Mouse (Mus musculus) liver, adult (tissue): ENCODE measurements at regions not wholly inside any gene's neighbourhood (a gene's known extent, or its start where the extent isn't known, plus 50 kb on each side); places are given as distances from the start of the nearest gene placed in this dataset.

Source experiments
- GATA4 ChIP-seq: IDR thresholded peaks from 2 replicates; pipeline ENCODE4 v1.6.1; 2014; ENCODE audit warnings: mild to moderate bottlenecking, low read length; ENCODE audit not compliant: insufficient replicate concordance

DNA sequence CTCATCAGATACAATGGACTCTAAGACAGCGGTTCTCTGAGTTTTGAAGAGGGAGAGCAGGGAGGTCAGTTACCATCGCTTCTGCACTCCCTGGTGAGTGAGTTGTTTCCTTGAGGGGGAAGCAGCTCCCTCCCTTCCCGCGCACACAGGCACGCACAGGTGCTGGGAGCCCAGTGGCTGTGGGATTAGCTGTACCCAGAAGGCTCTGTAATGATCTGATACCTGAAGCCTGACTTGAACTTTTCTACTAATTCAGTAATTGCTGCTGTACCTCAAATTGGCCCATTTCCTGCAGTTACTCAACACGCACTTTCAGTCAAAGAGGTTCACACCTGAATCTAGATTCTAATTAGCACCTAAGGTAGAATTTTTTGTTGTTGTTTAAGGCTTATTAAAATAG is 158.6 kb downstream of the Sox2 start:
- TF ChIP-seq GATA4: no peak

GRCm38 (mm10) chr3:34811753-34812152 is 161.5 kb downstream of the Sox2 start:
- no peak for TF ChIP-seq GATA4

GRCm38 (mm10) chr3:34813046-34813625 is 162.9 kb downstream of the Sox2 start:
- TF ChIP-seq GATA4: no peak

DNA sequence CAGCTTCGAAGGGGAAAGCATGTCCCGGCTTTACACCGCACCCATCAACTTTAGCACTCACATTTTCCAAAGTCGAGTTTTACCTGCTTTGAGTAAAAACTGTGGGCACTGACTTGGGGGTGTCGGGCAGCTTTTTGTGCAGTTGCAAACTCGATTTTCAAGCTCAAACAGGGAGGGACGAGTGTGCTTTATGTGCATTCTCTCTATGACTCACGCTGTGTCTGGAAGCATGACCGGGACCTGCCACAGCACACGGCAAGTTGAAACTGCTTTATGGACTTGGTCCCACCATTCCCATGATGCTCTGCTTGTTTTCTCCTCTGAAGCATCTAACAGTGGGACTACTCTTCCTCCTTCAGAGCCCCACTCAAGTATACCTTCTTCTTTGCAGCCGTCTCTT is 174.8 kb downstream of the Sox2 start:
- TF ChIP-seq GATA4: no peak

GRCm38 (mm10) chr3:34826396-34826795 is 176.2 kb downstream of the Sox2 start:
- no peak for TF ChIP-seq GATA4

- no peak for TF ChIP-seq GATA4
Observed at GRCm38 (mm10) chr3:34828453-34829206, 178.4 kb downstream of the Sox2 start.

- TF ChIP-seq GATA4: no peak
Observed at GRCm38 (mm10) chr3:34836741-34837267, 186.6 kb downstream of the Sox2 start.

- no peak for TF ChIP-seq GATA4
Observed at GRCm38 (mm10) chr3:34837644-34838332, 187.6 kb downstream of the Sox2 start.

GRCm38 (mm10) chr3:34860877-34861649 is 210.9 kb downstream of the Sox2 start:
- TF ChIP-seq GATA4: no peak

DNA sequence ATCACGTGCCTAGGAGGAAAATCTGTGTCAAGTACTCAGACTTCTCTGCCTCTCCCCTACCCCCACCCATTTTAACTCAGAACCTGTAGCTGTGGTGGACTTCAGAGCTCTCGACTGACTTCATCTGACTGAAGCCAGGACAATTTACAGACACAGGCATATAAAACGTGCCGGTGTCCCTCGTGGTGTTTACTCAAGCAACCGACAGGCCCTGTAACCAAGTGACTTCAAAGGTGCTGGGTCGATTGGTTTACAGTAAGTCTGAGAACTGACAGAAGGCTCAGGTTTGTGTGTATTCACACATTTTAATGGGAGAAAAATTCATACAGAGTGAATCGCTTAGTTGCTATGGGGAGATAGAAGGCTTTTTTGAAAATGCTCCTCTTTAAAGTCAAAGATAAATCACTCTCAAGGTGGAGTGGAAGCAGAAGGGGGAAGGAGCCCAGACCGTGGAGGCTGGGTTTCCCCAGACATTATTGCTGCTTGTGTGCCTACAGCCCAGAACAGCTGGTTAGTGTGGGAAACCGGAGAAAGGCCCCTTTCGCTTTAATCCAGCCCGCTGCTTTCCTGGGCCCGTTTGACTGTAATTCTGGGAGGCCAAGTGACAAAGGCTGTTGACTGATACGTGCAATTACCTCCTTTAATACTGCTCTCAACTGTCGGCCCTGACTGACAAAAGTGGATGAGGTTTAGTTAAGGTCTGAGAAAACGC is 218.6 kb downstream of the Sox2 start:
- no peak for TF ChIP-seq GATA4

GRCm38 (mm10) chr3:34869911-34870310 is 219.7 kb downstream of the Sox2 start:
- TF ChIP-seq GATA4: no peak

GRCm38 (mm10) chr3:34885137-34885536 is 234.9 kb downstream of the Sox2 start:
- no peak for TF ChIP-seq GATA4

DNA sequence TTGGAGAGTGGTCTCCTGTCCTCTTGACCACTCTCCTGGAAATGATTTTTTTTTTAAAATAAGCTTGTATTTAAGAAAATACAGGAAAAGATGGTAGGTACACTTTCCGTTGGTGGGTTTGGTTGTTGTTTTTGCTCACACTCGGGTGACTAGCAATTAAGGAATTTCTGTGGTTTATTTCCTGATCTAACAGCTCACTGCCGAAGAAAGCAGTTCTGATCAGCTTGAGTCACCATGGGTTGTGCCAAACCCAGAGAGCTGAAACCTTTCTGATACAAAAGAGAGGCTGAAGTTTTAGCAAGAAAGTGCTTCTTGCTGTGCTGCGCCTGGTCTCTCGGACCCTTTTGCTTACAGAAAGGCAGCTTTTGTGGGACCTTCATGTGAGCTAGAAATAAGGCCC is 243.2 kb downstream of the Sox2 start:
- no peak for TF ChIP-seq GATA4

DNA sequence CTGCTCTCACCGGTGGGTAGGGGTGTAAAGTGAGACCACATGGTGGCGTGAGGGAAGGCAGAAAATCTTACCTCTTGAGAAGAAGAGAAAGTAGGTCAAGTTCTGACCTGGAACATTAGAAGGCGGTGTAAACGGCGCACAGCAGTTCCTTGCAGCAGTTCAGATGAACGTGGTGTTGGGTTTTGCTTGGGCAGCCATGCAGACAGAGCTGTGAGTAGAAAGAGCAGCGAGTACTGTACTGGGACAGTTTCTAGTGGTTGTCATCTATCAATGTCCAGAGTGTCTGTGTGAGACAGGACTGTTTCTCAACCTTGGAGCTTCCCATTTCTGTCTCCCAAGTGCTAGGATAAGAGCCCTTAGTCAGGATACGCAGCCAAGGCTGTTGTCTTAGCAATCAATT is 252.9 kb downstream of the Sox2 start:
- TF ChIP-seq GATA4: no peak

- TF ChIP-seq GATA4: no peak
Observed at GRCm38 (mm10) chr3:34908489-34908888, 258.3 kb downstream of the Sox2 start.
